Mouse (Mus musculus): Measurements from ENCODE around the gene Grcc10. TPM values are rescaled to one million over a fixed set of nuclear protein-coding genes. Genes with fewer than 3 reads are reported as not detected.

The Grcc10 gene
- polyA plus RNA-seq, 1 experiment from 2014 or later: 848 TPM

MicroRNAs encoded within 50 kb of the gene (microRNA counts, 519-probe panel; counts per million panel counts)
- microRNA mmu-miR-141 (not detected), microRNA mmu-miR-200c (not detected)

Small RNA genes lying within 50 kb of the gene (microRNA-seq; reads per million reads assigned to microRNA genes)
- gene Mir141: 15.8 reads per million, percentile 37 among the genes with 10 or more reads in this experiment
- gene Mir200c: 80.2 reads per million, percentile 54 among the genes with 10 or more reads in this experiment

Other genes starting within 250 kb of the Grcc10 start
- 0.17 and 0.27 TPM in 2 replicates for gene C1rl, start 248.3 kb downstream of the Grcc10 start, polyA plus RNA-seq (2014; fragmentation: Nextera tagmentation; extraction: Ambion mirVana)
- gene C1ra, start 229.0 kb downstream of the Grcc10 start, polyA plus RNA-seq (2014; fragmentation: Nextera tagmentation; extraction: Ambion mirVana): 0.19 and 0.24 TPM in 2 replicates
- 0.39 and 0.70 TPM in 2 replicates for gene C1s1, start 199.0 kb downstream of the Grcc10 start, polyA plus RNA-seq (2014; fragmentation: Nextera tagmentation; extraction: Ambion mirVana)
- gene C1rb, start 171.1 kb downstream of the Grcc10 start, polyA plus RNA-seq (2014; fragmentation: Nextera tagmentation; extraction: Ambion mirVana): not detected in 2 replicates
- 0.10 TPM in 1 of 2 replicates, not detected in the other for gene C1s2, start 105.3 kb downstream of the Grcc10 start, polyA plus RNA-seq (2014; fragmentation: Nextera tagmentation; extraction: Ambion mirVana)
- gene Lpcat3, start 78.3 kb downstream of the Grcc10 start, polyA plus RNA-seq (2014; fragmentation: Nextera tagmentation; extraction: Ambion mirVana): 33.4 and 38.7 TPM in 2 replicates
- 166 and 186 TPM in 2 replicates for gene Emg1, start 29.2 kb downstream of the Grcc10 start, polyA plus RNA-seq (2014; fragmentation: Nextera tagmentation; extraction: Ambion mirVana)
- 237 and 245 TPM in 2 replicates for gene Phb2, start 29.0 kb downstream of the Grcc10 start, polyA plus RNA-seq (2014; fragmentation: Nextera tagmentation; extraction: Ambion mirVana)
- gene Ptpn6, start 2.7 kb downstream of the Grcc10 start, polyA plus RNA-seq (2014; fragmentation: Nextera tagmentation; extraction: Ambion mirVana): 4.7 TPM in 2 replicates
- gene Gm45234, start 14.6 kb upstream of the Grcc10 start, polyA plus RNA-seq (2014; fragmentation: Nextera tagmentation; extraction: Ambion mirVana): not detected in 2 replicates
- 12.2 and 16.6 TPM in 2 replicates for gene Atn1, start 15.2 kb upstream of the Grcc10 start, polyA plus RNA-seq (2014; fragmentation: Nextera tagmentation; extraction: Ambion mirVana)
- 34.6 and 49.5 TPM in 2 replicates for gene Eno2, start 28.3 kb upstream of the Grcc10 start, polyA plus RNA-seq (2014; fragmentation: Nextera tagmentation; extraction: Ambion mirVana)
- gene Lrrc23, start 38.4 kb upstream of the Grcc10 start, polyA plus RNA-seq (2014; fragmentation: Nextera tagmentation; extraction: Ambion mirVana): 3.4 and 3.5 TPM in 2 replicates
- gene Spsb2, start 67.3 kb upstream of the Grcc10 start, polyA plus RNA-seq (2014; fragmentation: Nextera tagmentation; extraction: Ambion mirVana): 4.7 and 5.3 TPM in 2 replicates
- 417 and 461 TPM in 2 replicates for gene Tpi1, start 72.9 kb upstream of the Grcc10 start, polyA plus RNA-seq (2014; fragmentation: Nextera tagmentation; extraction: Ambion mirVana)
- 154 and 174 TPM in 2 replicates for gene Usp5, start 88.1 kb upstream of the Grcc10 start, polyA plus RNA-seq (2014; fragmentation: Nextera tagmentation; extraction: Ambion mirVana)
- 107 and 139 TPM in 2 replicates for gene Cdca3, start 88.2 kb upstream of the Grcc10 start, polyA plus RNA-seq (2014; fragmentation: Nextera tagmentation; extraction: Ambion mirVana)
- 0.54 and 0.89 TPM in 2 replicates for gene Gnb3, start 98.9 kb upstream of the Grcc10 start, polyA plus RNA-seq (2014; fragmentation: Nextera tagmentation; extraction: Ambion mirVana)
- 6.2 and 10.1 TPM in 2 replicates for gene P3h3, start 116.4 kb upstream of the Grcc10 start, polyA plus RNA-seq (2014; fragmentation: Nextera tagmentation; extraction: Ambion mirVana)
- gene Gpr162, start 122.6 kb upstream of the Grcc10 start, polyA plus RNA-seq (2014; fragmentation: Nextera tagmentation; extraction: Ambion mirVana): 11.0 and 13.0 TPM in 2 replicates
- 0.29 and 0.38 TPM in 2 replicates for gene Cd4, start 146.8 kb upstream of the Grcc10 start, polyA plus RNA-seq (2014; fragmentation: Nextera tagmentation; extraction: Ambion mirVana)
- 1.2 and 2.7 TPM in 2 replicates for gene Lag3, start 170.3 kb upstream of the Grcc10 start, polyA plus RNA-seq (2014; fragmentation: Nextera tagmentation; extraction: Ambion mirVana)
- 479 and 481 TPM in 2 replicates for gene Ptms, start 178.7 kb upstream of the Grcc10 start, polyA plus RNA-seq (2014; fragmentation: Nextera tagmentation; extraction: Ambion mirVana)
- 470 and 520 TPM in 2 replicates for gene Mlf2, start 190.0 kb upstream of the Grcc10 start, polyA plus RNA-seq (2014; fragmentation: Nextera tagmentation; extraction: Ambion mirVana)
- 96.5 and 105 TPM in 2 replicates for gene Cops7a, start 224.2 kb upstream of the Grcc10 start, polyA plus RNA-seq (2014; fragmentation: Nextera tagmentation; extraction: Ambion mirVana)